Mouse (Mus musculus) heart, postnatal 0 days (tissue): ENCODE measurements around the gene Sall4. TPM values are rescaled to one million over a fixed set of nuclear protein-coding genes. Genes with fewer than 3 reads are reported as not detected.

Source experiments
- ATAC-seq: fragments of 200-750 bp; cut with Nextera tagmentation; 2 replicates; pipeline ENCODE4 v1.8.0; 2017; ENCODE audit warnings: low read depth, moderate number of reproducible peaks, moderate library complexity; ENCODE audit not compliant: insufficient read depth
- DNase-seq: peaks from one replicate; pipeline ENCODE4 v3.0.0-alpha.2; 2016; ENCODE audit warnings: low spot score
- H3K27ac ChIP-seq: fragments of 300-500 bp; sonication (generic); 2 replicates; pipeline ENCODE4 v1.5.1; 2014; ENCODE audit warnings: low read depth, mild to moderate bottlenecking
- H3K27me3 ChIP-seq: fragments of 300-500 bp; sonication (generic); 2 replicates; pipeline ENCODE4 v1.6.1; 2014; ENCODE audit warnings: low read length, mixed read lengths; ENCODE audit not compliant: control insufficient read depth, insufficient read depth
- H3K36me3 ChIP-seq: fragments of 300-500 bp; sonication (generic); replicated peaks from 2 replicates; pipeline ENCODE4 v1.6.1; 2014; ENCODE audit warnings: low read length, mixed read lengths; ENCODE audit not compliant: control insufficient read depth, insufficient read depth
- H3K4me1 ChIP-seq: fragments of 300-500 bp; sonication (generic); 2 replicates; pipeline ENCODE4 v1.6.1; 2014; ENCODE audit warnings: antibody characterized with exemption; ENCODE audit not compliant: control insufficient read depth, insufficient read depth
- H3K4me2 ChIP-seq: fragments of 300-500 bp; sonication (generic); 2 replicates; pipeline ENCODE4 v1.6.1; 2014; ENCODE audit warnings: low read depth, mild to moderate bottlenecking, low read length, moderate library complexity
- H3K4me3 ChIP-seq: fragments of 300-500 bp; sonication (generic); 2 replicates; pipeline ENCODE4 v1.5.1; 2014; ENCODE audit warnings: low read depth, low read length
- H3K9ac ChIP-seq: fragments of 300-500 bp; sonication (generic); replicated peaks from 2 replicates; pipeline ENCODE4 v1.6.1; 2014; ENCODE audit warnings: low read depth, low read length, mixed read lengths
- H3K9me3 ChIP-seq: fragments of 300-500 bp; sonication (generic); replicated peaks from 2 replicates; pipeline ENCODE4 v1.6.1; 2016; ENCODE audit warnings: low read length; ENCODE audit not compliant: control insufficient read depth
- CTCF ChIP-seq: IDR thresholded peaks from 2 replicates; pipeline ENCODE4 v1.5.1; 2016; ENCODE audit warnings: antibody characterized with exemption, control low read depth, low read depth
- EP300 ChIP-seq: IDR thresholded peaks from 2 replicates; pipeline ENCODE4 v1.6.1; 2016; ENCODE audit warnings: antibody characterized with exemption, low read depth
- WGBS: fragments of 180-500 bp; shearing (Covaris S2); extraction: QIAGEN DNeasy Blood & Tissue Kit; methylation state at CpG from one replicate; pipeline ENCODE4 v1.1.7; 2014; 5-methylcytosine and 5-hydroxymethylcytosine counted together
- polyA plus RNA-seq: library from polyadenylated mRNA; unstranded; fragments of >200 nt; fragmentation: Nextera tagmentation; extraction: Ambion mirVana; gene quantifications from 2 replicates; pipeline ENCODE4 v1.2.1, GENCODE M21; 2015
- total RNA-seq: library from RNA; depleted of rRNA; stranded (reverse); fragments of >200 nt; gene quantifications from 2 replicates; pipeline ENCODE4 v1.2.3, GENCODE M21; 2014; ENCODE audit warnings: low replicate concordance

The Sall4 gene
- total and polyA plus RNA-seq, 2 experiments from 2014 or later, result 0.87 TPM; not detected in 1

DNA sequence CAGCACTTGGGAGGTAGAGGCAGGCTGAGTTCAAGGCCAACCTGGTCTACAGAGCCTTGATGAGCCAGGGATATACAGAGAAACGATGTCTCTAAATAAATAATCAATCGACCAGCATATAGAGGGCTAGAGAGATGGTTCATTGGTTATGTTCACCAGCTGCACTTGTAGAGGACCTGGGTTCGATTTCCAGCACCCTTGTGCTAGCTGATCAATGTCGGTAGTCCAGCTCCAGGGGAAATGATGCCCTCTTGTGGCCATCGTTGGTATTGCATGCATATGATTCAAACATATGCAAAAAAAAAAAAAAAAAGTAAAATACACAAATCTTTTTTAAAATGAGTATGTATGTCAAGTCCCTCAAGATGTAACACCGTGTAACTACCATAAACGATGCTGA lies 25.1 kb downstream of the Sall4 start:
- Histone ChIP-seq H3K36me3 (no peaks in the 10 kb centered on the region), H3K4me2 (peak overlapping the region; percentile 91), H3K4me3 (peak overlapping the region; percentile 83), H3K4me1 (no peaks in the 10 kb centered on the region), H3K27ac (0 out of 2 replicates have a peak overlapping the region, but pooled peaks have one; percentile 73), H3K27me3 (no peaks in the 10 kb centered on the region), H3K9ac (no peak overlapping the region), H3K9me3 (no peaks in the 10 kb centered on the region)
- no peak for TF ChIP-seq EP300
- peak; percentile 65 for TF ChIP-seq CTCF
- ATAC-seq (no peak), DNase-seq (no peak)
- 14% methylated on average over 7 of the region's 7 CpGs for WGBS

DNA sequence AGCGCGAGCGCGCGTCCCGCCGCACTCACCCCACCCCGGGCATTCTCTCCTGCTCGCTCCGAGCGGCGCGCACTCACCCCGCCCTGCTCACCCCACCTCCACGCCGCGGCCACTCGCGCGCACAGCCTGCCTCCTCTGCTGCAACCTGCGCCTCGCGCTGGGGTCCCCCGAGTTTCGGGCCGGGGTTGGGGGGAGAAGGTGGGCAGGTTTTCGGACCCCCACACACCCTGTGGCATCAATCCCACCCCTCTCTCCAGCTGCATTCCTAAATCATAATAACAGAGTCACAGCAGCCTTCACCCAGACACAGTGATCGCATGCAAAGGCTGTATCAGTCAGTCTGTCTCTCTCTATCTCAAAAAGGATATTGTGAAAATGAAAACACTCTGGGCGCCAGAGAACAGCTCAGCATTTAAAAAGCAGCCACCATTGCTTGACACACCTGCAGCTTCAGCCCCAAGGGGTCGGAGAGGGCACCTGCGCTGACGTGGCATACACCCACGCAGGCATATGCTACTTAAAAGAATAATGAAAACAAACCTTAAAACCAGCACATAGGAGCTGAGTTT lies 25.6 kb downstream of the Sall4 start, which contains the start of gene Atp9a:
Gene Atp9a (minus strand): TSS at position 351 of the 569 bp plus-strand sequence.
- Histone ChIP-seq H3K27ac (peak within 1 kb of the TSS; percentile 73), H3K4me2 (peak within 1 kb of the TSS; percentile 91), H3K27me3 (no peaks in the 10 kb centered on the region), H3K4me1 (no peaks in the 10 kb centered on the region), H3K9ac (peak within 1 kb of the TSS; percentile 81), H3K9me3 (no peaks in the 10 kb centered on the region), H3K4me3 (peak within 1 kb of the TSS; percentile 83), H3K36me3 (no peaks in the 10 kb centered on the region)
- 9% methylated on average over 24 of the region's 33 CpGs for WGBS
- ATAC-seq (peak; percentile 64), DNase-seq (peak; percentile 54)
- no peak for TF ChIP-seq EP300
- TF ChIP-seq CTCF, result no peak

DNA sequence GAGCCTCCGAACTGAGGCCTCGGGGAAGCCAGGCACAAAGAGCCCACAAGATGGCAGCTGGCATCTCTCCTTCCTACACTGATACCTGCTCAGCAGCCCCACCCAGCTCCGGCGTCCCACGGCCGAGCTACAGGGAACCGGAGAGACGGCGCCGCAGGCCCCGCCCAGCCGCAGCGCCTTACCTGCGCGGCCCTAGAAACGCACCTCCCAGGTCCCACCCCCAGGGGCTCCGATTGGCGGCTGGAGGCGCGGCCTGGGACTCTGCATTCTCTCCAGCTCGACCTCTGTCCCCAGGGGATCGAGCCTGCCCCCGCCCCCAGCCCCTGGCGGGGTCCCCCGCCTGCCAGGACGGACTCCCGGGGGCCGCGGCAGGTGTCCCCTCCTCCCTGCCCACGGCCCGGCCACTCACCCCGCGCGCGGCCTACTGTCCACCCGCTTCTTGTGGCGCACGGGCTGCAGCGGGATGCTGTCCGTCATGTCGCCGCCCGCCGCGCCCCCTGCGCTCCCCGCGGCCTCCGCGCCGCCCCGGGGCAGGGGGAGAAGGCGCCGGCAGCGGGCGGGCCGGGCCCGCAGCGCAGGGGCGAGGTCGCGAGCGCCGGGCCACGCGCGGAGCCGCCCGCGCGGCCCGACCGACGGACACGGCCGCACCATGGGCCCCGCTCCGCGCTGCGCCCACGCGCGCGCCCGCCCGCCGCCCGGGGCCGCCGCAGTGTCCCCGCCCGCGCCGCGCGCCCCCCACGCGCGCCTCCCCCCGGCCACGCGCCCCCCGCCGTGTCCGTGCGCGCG lies 26.3 kb downstream of the Sall4 start:
- peak overlapping the region; percentile 91 for H3K4me2 ChIP-seq
- peak overlapping the region; percentile 83 for H3K4me3 ChIP-seq
- TF ChIP-seq EP300 (no peak), CTCF (peak; percentile 16; the same call in 1 of the 2 replicates)
- peak; percentile 71 for ATAC-seq
- peak; percentile 45 for DNase-seq
- peak overlapping the region; percentile 81 for H3K9ac ChIP-seq
- H3K27ac ChIP-seq, result peak overlapping the region; percentile 73
- no peaks in the 10 kb centered on the region for H3K9me3 ChIP-seq
- no peaks in the 10 kb centered on the region for H3K36me3 ChIP-seq
- H3K27me3 ChIP-seq, result no peaks in the 10 kb centered on the region
- H3K4me1 ChIP-seq, result no peaks in the 10 kb centered on the region
- WGBS, result under 1% methylated on average over 39 of the region's 108 CpGs

DNA sequence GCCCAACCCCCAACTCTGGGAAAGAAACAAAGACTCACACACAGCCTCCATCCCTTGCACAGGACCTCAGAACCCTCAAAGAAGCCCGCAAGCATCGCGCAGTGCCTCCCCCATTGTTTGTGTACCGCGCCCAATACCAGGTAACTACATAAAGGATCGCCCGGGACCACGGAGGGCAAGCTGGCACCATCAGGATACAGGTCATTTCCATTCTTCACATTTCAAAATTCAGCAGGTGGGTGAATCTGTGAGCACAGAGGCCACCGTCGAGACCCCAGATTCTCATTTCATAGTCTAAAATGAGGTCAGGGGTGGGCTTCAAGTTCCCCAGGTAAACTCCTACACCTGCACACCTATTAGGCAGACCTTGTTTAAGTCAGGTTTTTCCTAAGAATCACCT lies 27.2 kb downstream of the Sall4 start:
- TF ChIP-seq EP300 (no peak), CTCF (no peak)
- H3K9me3 ChIP-seq, result no peaks in the 10 kb centered on the region
- H3K9ac ChIP-seq, result no peak overlapping the region
- H3K27me3 ChIP-seq, result no peaks in the 10 kb centered on the region
- WGBS, result 83% methylated on average over 10 of the region's 10 CpGs
- no peaks in the 10 kb centered on the region for H3K36me3 ChIP-seq
- H3K4me2 ChIP-seq, result no peak overlapping the region
- no peak for DNase-seq
- 0 out of 2 replicates have a peak overlapping the region, but pooled peaks have one; percentile 83 for H3K4me3 ChIP-seq
- no peaks in the 10 kb centered on the region for H3K4me1 ChIP-seq
- no peak overlapping the region for H3K27ac ChIP-seq
- ATAC-seq, result no peak

DNA sequence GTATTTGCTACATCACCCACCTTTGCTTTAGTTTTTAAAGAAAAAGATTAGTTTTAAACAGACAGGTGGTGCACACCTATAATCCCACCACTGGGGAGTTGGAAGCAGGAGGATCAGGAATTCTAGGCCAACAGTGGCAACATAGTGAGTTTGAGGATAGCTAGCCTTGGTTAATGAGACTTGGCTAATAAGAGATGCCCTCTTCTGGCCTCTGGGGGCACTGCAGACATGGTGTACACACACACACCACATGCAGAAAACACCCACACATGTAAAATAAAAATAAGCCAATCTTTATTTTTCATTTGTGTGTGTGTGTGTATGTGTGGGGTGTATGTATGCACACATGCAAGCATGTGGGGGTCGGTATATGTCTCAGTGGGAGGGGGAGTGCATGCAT lies 28.9 kb downstream of the Sall4 start:
- Histone ChIP-seq H3K9me3 (no peaks in the 10 kb centered on the region), H3K4me2 (no peak overlapping the region), H3K27me3 (no peaks in the 10 kb centered on the region), H3K9ac (no peak overlapping the region), H3K4me1 (no peaks in the 10 kb centered on the region), H3K36me3 (no peaks in the 10 kb centered on the region), H3K27ac (no peak overlapping the region), H3K4me3 (no peak overlapping the region)
- DNase-seq, result no peak
- no peak for TF ChIP-seq CTCF
- TF ChIP-seq EP300, result no peak
- WGBS, result 90% methylated on average over 1 of the region's 1 CpGs
- ATAC-seq, result no peak
